Mouse (Mus musculus) spleen, adult 2 months (tissue): ENCODE data around the gene Rnf212b. TPM values are rescaled to one million over a fixed set of nuclear protein-coding genes. Genes with fewer than 3 reads are reported as not detected.

Experiments
- DNase-seq, 2 experiments: peaks; one replicate each; pipeline versions ENCODE4 v3.0.0 to v3.0.0-alpha.2; 2012 to 2021; ENCODE audit warnings: low spot score in 2 of 2, low read depth in 1 of 2
- H3K27ac ChIP-seq: fragments of 200-500 bp; 2 replicates; pipeline ENCODE4 v1.5.1; 2012; ENCODE audit warnings: low read length, inconsistent platforms; ENCODE audit not compliant: insufficient read depth
- H3K27me3 ChIP-seq: fragments of 200-500 bp; 2 replicates; pipeline ENCODE4 v1.6.1; 2012; ENCODE audit warnings: mild to moderate bottlenecking, moderate library complexity, low read length, inconsistent platforms; ENCODE audit not compliant: control insufficient read depth, insufficient read depth
- H3K36me3 ChIP-seq: fragments of 200-500 bp; 2 replicates; pipeline ENCODE4 v1.6.1; 2012; ENCODE audit warnings: mild to moderate bottlenecking, low read length, inconsistent platforms; ENCODE audit not compliant: control insufficient read depth, insufficient read depth
- H3K4me1 ChIP-seq: fragments of 200-500 bp; 2 replicates; pipeline ENCODE4 v1.6.1; 2011; ENCODE audit warnings: inconsistent platforms; ENCODE audit not compliant: control insufficient read depth, insufficient read depth, insufficient read length
- H3K4me3 ChIP-seq: fragments of 200-500 bp; 2 replicates; pipeline ENCODE4 v1.5.1; 2011; ENCODE audit warnings: mild to moderate bottlenecking, inconsistent platforms; ENCODE audit not compliant: insufficient read depth, insufficient read length; ENCODE audit errors: extremely low read depth
- CTCF ChIP-seq: fragments of 200-500 bp; IDR thresholded peaks from 2 replicates; pipeline ENCODE4 v1.5.1; 2011; ENCODE audit warnings: mild to moderate bottlenecking, inconsistent platforms; ENCODE audit not compliant: insufficient read depth, insufficient read length, insufficient replicate concordance; ENCODE audit errors: extremely low read depth
- POLR2A ChIP-seq: fragments of 200-500 bp; IDR thresholded peaks from 2 replicates; pipeline ENCODE4 v1.6.1; 2011; ENCODE audit warnings: low read depth, low read length, inconsistent platforms
- WGBS: fragments of 180-500 bp; shearing (Covaris S2); methylation state at CpG from one replicate; pipeline ENCODE4 v1.1.7; 2018; 5-methylcytosine and 5-hydroxymethylcytosine counted together
- polyA plus RNA-seq: library from polyadenylated mRNA; depleted of rRNA; stranded (reverse); fragments of >200 nt; gene quantifications from 2 replicates; pipeline ENCODE4 v1.2.3, GENCODE M21; 2012

Rnf212b gene
- polyA plus RNA-seq, 1 experiment, result not detected

DNA sequence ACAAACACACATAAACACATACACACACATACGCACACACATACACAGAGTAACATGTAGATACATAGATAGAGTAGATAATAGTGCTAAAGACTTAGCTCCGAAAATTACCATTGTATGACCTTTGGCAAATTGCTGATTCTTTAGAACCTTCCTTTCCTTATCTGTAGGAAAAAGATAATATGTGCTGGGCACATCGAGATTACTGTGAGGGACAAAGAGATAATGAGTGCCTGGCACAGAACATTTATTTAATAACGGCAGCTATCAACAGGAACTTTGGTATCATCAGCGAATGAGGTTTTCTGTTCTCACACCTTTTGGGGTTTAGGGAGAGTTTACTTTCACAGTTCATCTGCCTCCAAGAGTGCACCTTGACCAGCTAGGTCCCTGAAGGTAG, 37.2 kb upstream of the Rnf212b start:
- no peak overlapping the region for H3K27ac ChIP-seq
- H3K4me1 ChIP-seq, result no peaks in the 10 kb centered on the region
- H3K27me3 ChIP-seq, result peaks cover 7% of the 10 kb centered on the region; the same call in 1 of the 2 replicates
- H3K4me3 ChIP-seq, result no peak overlapping the region
- TF ChIP-seq POLR2A (no peak), CTCF (no peak)
- 87% methylated on average over 5 of the region's 5 CpGs for WGBS
- no peak for DNase-seq
- no peaks in the 10 kb centered on the region for H3K36me3 ChIP-seq

DNA sequence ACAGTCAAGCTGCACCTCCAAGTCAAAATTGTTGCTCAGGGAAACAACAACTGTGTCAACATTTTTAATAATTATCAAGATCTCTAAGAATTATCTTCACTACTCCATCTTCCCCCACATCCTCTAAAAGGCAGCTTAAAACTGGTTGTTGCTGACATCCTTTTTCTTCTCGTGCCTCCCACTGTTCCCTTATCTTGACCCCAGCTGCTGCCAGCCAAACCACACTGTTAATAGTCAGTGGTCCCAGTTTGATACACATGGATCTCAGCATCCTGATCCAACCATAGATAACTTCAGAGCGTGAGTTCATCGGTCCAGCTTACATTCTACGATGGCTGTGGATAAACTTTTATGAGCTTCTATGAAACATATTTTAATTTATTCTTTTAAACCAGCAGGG, 36.0 kb upstream of the Rnf212b start:
- TF ChIP-seq CTCF, result no peak
- no peak for DNase-seq
- H3K27me3 ChIP-seq, result peaks cover 8% of the 10 kb centered on the region; the same call in 1 of the 2 replicates
- 38% methylated on average over 4 of the region's 4 CpGs for WGBS
- H3K27ac ChIP-seq, result no peak overlapping the region
- H3K4me3 ChIP-seq, result no peak overlapping the region
- H3K36me3 ChIP-seq, result no peaks in the 10 kb centered on the region
- no peaks in the 10 kb centered on the region for H3K4me1 ChIP-seq

DNA sequence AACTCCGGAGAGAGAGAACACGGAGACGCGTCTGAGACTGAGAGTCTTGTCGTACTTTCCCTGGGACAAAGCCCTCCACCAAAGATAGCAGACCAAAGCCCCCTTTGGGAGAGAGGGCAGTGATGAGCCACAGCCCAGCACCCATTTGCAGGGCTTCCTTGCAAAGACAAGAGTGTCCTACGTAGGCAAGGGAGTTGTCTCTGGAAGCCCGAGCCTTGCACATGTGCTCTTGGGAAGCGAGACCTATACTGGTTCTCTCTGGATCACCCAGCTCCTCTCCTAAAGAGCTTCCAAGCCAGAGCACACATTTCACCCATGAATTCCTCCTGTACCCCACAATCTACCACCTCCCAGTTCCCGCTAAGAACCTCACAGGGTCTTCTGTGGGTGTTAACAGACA, 33.9 kb upstream of the Rnf212b start:
- TF ChIP-seq CTCF (no peak), POLR2A (no peak)
- H3K4me1 ChIP-seq, result no peaks in the 10 kb centered on the region
- no peak for DNase-seq
- no peak overlapping the region for H3K4me3 ChIP-seq
- no peak overlapping the region for H3K27ac ChIP-seq
- WGBS, result 94% methylated on average over 9 of the region's 9 CpGs
- peaks cover 8% of the 10 kb centered on the region; the same call in 1 of the 2 replicates for H3K27me3 ChIP-seq
- H3K36me3 ChIP-seq, result no peaks in the 10 kb centered on the region

DNA sequence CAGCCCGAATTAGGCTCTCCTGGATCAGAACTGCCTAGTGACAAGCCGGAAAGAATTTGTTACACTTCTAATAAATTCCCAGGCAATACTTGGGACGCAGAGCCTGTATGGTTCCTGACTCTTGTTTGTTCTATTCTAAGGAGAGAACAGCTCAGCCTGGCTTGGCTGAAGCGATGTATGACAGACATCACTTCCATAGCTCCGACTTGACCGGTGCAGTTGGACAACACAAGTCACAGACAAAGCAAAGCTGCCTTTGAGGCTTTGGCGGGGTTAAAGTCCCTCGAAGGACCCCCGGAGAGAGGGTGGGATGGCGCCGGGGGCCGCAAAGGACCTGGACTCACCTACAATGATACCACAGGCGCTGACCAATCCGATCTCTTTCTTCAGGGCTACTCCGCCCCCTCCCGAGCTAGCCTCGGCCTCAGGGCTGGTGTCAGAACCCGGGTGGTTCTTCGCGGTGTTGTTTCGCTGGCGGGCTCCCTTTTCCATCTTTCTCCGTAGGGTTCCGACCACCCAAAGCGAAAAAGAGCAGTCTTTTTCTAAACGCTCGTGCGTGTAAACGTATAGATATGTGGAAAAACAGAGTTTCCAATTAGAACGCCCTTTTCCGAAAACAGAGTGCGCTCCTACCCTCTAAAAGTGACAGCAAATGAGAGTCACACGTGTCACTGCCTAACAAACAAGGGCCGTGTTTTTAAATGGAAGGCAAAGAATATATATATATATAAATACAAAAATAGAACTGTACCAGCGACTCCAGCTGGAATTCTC, 32.9 kb upstream of the Rnf212b start:
- DNase-seq, result no peak
- no peaks in the 10 kb centered on the region for H3K36me3 ChIP-seq
- no peak for TF ChIP-seq POLR2A
- no peak for TF ChIP-seq CTCF
- no peaks in the 10 kb centered on the region for H3K4me1 ChIP-seq
- H3K27ac ChIP-seq, result no peak overlapping the region
- H3K27me3 ChIP-seq, result peaks cover 8% of the 10 kb centered on the region; the same call in 1 of the 2 replicates
- 9% methylated on average over 35 of the region's 35 CpGs for WGBS
- H3K4me3 ChIP-seq, result peak overlapping the region; percentile 55

DNA sequence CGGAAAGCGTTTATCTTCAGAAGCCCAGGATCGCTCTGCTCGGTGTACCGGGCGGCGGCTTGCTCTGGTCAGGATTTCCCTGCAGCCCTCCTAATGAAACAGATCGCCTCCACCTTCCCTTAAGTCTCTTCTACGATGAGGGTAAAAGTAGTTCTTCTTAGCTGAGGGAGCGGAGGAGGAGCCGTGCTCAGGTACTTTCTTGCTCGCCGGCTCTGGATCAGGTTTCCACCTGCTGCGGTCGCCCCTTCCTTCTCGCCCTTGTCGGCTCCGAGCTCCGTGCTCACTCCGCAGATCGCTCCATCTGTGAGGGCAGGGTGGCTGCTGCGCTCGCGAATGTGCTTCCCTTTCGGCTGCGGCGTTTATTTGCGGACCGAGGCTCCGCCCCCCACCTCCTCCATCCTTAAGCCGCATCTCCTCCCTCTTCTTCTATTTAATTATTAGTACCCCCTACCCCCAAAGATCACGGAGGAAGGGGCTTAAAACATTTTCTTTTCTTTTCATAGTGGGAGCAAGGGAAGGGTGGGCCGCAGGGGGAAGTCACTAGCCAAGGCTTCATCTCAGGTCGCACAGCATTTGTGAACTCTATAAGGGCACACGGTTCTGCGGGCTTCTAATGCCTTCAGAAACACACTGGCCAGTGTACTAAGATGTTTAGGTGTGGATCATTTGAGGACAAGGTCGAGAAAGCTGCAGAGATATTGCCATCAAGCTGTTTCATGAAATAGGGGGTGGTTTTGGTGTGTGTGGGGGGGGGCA, 32.2 kb upstream of the Rnf212b start, which contains the start of gene Slc7a8:
Gene Slc7a8, minus strand, starts transcription at position 337 of the 756 bp plus-strand sequence.
- no peak for TF ChIP-seq POLR2A
- peak within 1 kb of the TSS; percentile 55 for H3K4me3 ChIP-seq
- no peaks in the 10 kb centered on the region for H3K4me1 ChIP-seq
- peaks cover 8% of the 10 kb centered on the region; the same call in 1 of the 2 replicates for H3K27me3 ChIP-seq
- no peaks in the 10 kb centered on the region for H3K36me3 ChIP-seq
- no peak within 1 kb of the TSS for H3K27ac ChIP-seq
- WGBS, result 4% methylated on average over 37 of the region's 37 CpGs
- DNase-seq, result peak in 1 of 2 experiments; percentile 22

- Histone ChIP-seq H3K4me1 (no peaks in the 10 kb centered on the region), H3K27me3 (peaks cover 8% of the 10 kb centered on the region; the same call in 1 of the 2 replicates), H3K27ac (no peak overlapping the region), H3K36me3 (no peaks in the 10 kb centered on the region), H3K4me3 (no peak overlapping the region)
- DNase-seq, result no peak
- WGBS, result 84% methylated on average over 6 of the region's 6 CpGs
- TF ChIP-seq POLR2A, result no peak
- no peak for TF ChIP-seq CTCF
Observed at GRCm38 (mm10) chr14:54782971-54783370, 31.0 kb upstream of the Rnf212b start.
